Mouse (Mus musculus) liver (tissue): ENCODE measurements around the gene Zfp800.

Experiments used
- DNase-seq: peaks from one replicate; pipeline ENCODE4 v3.0.0-alpha.2; 2020; ENCODE audit warnings: mixed read lengths

Zfp800 gene

GRCm38 (mm10) chr6:28308929-28309328 lies 88.9 kb downstream of the Zfp800 start:
- DNase-seq = no peak

DNA sequence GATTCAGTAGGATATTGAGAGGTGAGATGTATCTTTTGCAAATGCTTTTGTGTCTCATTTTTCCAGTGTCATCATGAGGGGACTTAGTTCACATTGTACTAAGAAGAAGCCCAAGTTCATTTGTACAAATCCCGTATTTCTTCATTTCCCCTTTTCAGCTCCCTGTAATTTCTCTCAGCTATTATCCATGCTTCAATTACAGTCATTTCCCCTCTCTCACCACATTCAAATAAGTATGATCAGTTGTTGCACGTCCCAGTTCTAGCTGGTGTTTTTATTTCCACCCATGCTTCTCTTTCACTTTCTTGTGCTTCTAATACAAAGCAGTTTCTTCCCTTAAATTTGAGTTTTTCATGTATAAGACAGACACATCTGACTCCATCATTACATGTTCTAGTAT lies 91.1 kb downstream of the Zfp800 start:
- no peak for DNase-seq

- no peak for DNase-seq
Observed at GRCm38 (mm10) chr6:28296306-28296705, 101.5 kb downstream of the Zfp800 start.

DNA sequence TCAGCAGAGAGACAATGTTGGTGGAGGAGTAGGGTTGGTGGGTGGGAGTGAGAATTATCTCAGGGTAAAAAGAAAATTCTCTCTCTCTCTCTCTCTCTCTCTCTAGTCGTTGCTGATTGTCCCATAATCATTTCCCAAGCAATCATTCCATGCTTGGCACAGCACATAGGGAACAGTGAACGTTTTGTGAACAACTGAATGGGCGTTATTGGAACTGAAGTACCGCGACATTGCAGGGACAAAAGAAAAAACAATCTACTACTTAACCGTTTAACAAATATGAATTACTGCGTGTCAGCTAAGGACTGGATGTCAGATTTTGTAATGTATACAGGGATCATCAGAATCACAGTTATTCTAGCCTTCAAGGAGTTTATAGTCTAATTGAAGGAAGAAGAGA lies 102.2 kb downstream of the Zfp800 start:
- no peak for DNase-seq

- no peak for DNase-seq
Observed at GRCm38 (mm10) chr6:28292810-28293209, 105.0 kb downstream of the Zfp800 start.

DNA sequence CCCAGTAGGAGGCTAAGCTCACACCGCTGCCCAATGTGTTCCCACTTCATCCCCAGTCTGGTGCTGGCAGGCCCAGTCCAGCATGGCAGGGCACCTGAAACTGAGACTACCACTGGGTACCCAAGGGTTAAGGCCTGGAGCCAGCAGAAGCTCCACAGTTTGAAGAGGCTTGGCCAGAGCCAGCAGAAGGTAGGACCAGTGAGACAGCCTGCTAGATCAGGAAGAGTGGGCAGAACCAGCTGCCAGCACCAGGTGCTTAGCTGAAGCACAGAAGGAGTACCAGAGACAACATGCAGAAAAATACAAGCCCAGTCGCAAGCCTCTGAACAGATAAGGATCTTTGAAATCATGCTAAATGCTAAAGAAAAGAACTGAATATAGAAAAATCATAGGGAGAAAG lies 117.9 kb downstream of the Zfp800 start:
- no peak for DNase-seq

DNA sequence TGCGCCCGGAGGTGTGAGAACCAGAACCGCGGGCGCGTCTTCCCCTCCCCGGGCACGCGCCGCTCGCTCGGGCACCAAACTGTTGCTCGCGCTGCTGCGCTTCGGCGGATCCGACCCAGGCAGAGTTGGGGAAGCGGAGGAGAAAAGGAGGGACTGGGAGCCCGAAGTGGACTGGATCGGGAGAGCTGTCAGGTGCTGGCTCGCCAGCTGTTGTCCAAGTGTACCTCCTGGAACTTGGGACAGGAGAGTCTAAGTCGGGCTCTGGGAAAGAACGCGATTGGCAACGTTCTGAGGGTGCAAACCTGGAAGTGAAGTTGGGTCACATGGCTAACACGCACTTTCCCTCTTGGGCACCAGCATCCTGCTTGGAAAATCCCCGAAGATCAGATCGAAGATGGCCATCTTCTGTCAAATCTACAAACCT lies 135.6 kb downstream of the Zfp800 start:
- no peak for DNase-seq

DNA sequence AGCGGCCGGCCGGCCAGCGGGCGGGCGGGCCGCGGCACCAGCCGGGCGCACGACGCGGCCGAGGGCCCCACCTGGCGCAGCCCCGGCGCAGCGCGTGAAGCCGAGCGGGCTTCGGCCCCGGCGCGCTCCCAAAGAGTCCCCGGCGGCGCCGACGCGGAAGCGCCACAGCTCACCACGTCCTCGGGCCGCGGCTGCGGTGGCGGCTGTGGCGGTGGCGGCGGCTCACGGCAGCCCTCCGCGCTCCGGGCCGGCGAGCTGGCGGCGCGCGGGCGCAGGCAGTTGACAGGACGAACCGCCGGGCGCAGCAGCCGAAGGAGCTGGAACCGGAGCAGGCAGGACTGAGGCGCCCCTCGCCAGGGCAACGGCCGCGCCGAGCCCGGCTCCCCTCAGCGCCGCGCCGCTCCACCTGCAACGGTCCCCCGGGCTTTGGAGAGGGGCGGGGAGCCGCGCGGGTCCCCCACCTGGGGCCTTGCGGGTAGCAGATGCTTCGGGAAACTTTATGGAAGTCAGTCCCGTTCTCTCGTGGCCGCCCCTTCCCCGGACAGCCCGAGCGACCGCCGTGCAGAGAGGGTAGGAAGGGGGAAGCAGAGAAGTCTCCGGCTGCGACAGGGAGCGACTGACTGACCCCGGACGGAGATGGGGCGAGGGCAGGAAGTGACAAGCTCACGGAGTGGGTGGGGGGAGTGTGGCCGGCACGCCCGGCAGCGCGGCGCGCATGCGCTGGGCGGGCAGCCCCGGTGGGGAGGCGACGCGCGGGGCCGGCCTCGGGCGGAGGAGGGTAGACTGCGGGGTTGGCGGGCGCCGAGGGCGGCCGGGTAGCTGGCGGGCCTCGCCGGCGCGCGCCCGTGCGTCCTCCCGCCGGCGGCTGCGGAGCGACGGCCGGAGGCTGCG lies 136.3 kb downstream of the Zfp800 start:
- DNase-seq = peak; percentile 93

GRCm38 (mm10) chr6:28260425-28261191 lies 137.2 kb downstream of the Zfp800 start:
- DNase-seq = peak; percentile 70

GRCm38 (mm10) chr6:28259750-28260149 lies 138.1 kb downstream of the Zfp800 start:
- DNase-seq = no peak

DNA sequence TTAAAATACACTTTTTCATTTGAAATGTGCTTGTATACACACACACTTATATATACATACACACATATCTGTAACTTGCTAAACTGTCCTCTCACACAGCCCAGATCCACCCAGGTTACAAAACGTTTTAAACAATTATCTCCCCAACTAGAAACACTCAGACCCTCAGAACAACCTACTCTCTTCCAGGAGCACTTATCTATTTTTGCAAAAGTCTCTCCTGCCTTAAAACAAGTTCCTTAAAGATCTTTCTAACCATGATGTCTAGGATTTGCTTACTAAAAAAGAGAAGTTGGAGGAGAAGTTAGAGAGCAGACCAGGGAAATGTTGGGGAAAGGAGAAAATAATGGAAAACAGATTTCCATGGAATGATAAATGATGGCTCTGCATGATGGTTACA lies 139.4 kb downstream of the Zfp800 start:
- DNase-seq = no peak

- DNase-seq = no peak
Observed at GRCm38 (mm10) chr6:28257772-28258171, 140.0 kb downstream of the Zfp800 start.

DNA sequence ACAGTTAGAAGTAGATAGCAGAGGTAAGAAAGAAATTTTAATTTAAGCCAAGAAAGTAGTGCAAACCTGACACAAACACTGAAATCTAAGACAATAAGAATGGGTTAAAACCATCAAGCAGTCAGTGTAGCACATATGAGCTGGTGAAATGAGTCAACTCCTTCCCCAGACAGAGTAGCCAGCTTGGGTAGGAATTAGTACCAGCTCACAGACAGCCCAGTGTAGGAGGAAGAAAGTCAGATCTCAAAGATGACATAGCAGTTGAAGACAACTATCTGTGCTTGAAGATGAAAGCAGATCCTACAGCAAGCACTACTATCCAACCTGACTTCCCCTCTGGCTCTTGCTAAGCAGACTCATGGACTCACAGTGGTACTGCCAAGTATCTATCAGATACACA lies 145.0 kb downstream of the Zfp800 start:
- DNase-seq = no peak

GRCm38 (mm10) chr6:28248211-28248610 lies 149.6 kb downstream of the Zfp800 start:
- no peak for DNase-seq

DNA sequence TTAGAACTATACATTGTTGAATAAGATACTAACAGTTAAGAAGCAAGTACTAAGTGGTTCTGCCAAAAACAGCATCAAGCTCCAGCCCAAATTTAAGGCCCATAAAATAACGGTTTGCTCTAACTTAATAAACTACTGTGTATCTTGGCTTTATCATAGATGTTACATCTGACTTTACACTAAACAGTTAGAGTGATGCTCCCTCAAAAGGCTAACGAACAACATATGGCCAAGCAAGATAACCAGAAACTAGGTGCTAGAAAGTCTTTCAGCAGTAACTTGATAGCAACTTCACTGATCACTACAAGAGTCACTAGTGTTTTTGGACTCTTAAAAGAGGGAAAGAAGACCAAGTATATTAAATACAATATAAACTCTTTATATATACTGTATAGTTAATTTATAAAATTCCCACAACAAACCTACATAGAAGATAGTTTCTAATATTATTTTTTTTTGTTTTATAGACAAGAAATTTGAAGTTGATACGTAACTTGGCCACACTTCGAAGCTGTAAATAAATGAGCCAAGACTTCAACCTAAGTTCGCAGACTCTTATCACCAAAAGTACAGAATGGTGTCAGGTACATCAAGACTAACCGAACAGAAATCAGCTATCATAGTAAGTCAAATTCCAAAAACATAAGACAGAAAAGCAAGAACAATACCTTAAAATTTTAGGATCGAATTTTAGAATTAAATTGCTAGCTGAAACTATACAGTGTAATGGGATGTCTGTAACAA lies 165.0 kb downstream of the Zfp800 start:
- no peak for DNase-seq

DNA sequence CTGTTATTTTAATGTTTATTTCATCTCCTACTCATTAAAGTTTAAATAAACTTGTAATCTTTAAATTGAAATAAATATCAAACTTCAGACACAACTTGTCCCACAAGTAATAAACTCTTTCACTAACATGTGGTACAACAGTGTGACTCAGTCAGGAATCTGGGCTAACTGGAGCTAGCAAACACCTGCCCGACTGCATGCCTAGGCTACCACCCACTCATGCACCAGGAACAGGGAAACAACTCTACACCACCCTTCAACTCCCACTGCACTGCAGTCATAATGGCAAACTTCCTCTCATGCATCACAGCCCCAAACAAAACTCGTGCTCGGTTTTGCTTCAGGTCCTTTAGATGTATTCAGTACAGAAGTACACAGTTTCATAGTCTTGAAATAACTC lies 169.7 kb downstream of the Zfp800 start:
- no peak for DNase-seq

DNA sequence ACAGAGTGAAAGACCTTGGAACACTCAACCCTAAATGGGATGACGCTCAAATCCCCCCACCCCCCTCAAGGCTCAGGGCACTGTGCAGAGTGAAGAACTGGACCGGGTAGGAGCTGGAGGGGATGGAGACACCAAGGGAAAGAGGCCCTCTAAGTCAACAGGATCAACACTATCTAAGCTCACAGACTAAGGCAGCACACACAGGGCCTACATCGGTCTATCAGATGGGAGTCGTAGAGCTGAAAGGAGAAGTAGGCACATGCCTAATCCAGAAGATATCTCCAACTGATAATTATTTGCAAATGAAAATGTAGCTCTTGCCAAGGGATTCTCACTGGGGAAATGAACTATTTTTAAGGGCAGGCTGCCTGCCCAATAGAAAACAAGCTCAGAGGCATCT lies 176.8 kb downstream of the Zfp800 start:
- no peak for DNase-seq

GRCm38 (mm10) chr6:28218386-28218785 lies 179.4 kb downstream of the Zfp800 start:
- no peak for DNase-seq

GRCm38 (mm10) chr6:28215268-28215954 lies 182.4 kb downstream of the Zfp800 start:
- peak; percentile 83 for DNase-seq

- no peak for DNase-seq
Observed at GRCm38 (mm10) chr6:28214658-28215267, 183.0 kb downstream of the Zfp800 start.

- no peak for DNase-seq
Observed at GRCm38 (mm10) chr6:28203454-28203853, 194.4 kb downstream of the Zfp800 start.

- no peak for DNase-seq
Observed at GRCm38 (mm10) chr6:28202833-28203232, 195.0 kb downstream of the Zfp800 start.
